Mouse (Mus musculus) frontal cortex, adult 2 months (tissue): ENCODE measurements around the gene Gpr135. TPM values are rescaled to one million over a fixed set of nuclear protein-coding genes. Genes with fewer than 3 reads are reported as not detected.
A peak's percentile ranks its signal among the peaks of the same experiment; 100 is the strongest.

Experiments used
- DNase-seq, 2 experiments: peaks; one replicate each; pipeline ENCODE4 v3.0.0; 2022; ENCODE audit warnings: low spot score in 1 of 2; ENCODE audit errors: extremely low spot score in 1 of 2
- polyA plus RNA-seq: library from polyadenylated mRNA; depleted of rRNA; stranded (reverse); fragments of >200 nt; gene quantifications from 2 replicates; pipeline ENCODE4 v1.2.3, GENCODE M21; 2012; rRNA removed

Gpr135 gene
- 9.2 and 10.6 TPM in 2 replicates for polyA plus RNA-seq

DNA sequence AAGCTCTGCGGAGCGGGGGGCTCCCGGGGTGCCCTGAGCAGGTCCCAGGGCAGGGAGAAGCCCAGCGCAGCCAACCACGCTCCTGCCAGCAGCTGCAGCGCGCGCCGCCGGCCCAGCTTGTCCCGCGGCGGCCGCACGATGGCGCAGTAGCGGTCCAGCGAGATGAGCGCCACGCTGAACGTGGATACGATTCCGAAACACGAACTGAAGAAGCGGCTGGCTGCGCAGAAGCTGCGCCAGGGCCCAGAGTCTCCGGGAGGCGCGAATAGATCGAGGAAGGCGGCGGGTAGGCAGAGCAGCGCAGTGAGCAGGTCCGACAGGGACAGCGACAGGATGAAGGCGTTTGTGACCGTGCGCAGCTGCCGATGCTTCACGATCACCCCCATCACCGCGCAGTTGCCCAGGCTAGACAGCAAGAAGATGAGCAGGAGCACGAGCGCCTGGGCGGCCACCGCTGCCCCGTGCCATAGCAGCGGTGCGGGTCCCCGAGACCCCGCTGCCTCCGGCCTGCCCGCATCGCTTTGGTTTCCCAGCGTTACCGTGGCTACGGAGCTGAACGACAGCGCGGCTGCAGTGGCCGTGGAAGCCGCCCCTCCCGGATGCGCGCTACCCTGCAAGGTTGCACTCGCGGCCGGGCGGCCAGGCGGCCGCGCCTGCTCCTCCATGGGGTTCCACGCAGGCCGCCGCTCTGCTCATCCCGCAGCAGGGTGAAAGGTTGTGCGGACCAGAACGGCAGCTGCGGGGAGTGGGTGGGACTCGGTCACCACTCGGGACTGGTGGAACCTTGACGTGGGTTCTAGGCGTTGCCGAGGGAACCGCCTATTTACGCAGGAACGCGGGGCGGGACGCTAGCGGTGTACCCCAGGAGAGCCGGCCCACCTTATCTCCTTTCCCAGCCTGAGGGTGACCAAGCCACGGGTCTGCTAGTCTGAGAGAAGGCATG, at the start of gene Gpr135:
Gene Gpr135, minus strand, starts transcription at position 799 of the 943 bp plus-strand sequence.
- peak; percentile 72 to 90 for DNase-seq

DNA sequence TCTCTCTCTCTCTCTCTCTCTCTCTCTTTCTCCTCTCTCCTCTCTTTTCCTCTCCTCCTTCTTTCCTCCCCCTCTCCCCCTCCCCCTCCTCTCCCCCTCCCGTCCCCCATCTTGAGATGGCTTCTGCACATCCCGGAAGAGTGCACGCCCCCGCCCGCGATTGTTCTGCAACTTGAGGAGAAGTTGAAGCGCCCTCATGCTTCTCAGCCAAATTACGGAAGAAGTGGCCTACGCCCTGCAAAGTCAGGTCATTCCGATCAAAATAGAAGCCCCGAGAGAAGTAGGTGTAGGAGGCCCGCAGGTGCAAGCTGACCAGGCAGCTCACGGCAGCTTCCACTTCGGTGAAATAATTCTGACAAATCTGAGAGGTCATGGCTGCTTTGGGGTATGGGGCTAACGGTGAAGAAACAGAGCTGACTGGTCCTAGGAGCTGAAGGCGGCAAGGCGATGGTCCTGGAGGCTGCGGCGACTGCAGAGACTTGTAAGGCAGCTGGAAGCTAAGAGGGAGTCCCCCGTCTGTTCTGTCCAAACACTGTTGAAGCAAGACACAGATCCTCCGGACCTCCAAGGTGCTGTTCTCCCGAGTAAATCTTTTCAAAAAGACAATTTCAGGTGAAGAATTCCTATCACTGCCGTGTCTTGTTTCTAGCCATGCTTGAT, 44.9 kb upstream of the Gpr135 start:
- DNase-seq = no peak

DNA sequence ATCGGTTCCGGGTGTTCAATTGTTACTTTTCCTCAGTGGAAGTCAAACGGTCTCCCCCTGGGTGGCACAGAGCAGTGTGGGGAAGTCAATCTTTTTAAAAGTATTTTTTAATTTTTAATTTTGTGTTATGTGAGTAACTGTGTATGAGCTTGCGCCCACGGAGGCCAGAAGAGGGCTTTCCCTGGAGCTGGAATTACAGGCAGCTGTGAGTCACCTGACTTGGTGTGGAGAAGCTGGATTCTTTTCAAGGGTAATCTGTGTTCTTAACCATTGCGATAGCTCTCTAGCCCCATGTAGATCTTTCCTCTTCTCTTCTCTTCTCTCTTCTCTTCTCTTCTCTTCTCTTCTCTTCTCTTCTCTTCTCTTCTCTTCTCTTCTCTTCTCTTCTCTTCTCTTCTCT, 44.2 kb upstream of the Gpr135 start:
- peak in 1 of 2 experiments; percentile 24 for DNase-seq

DNA sequence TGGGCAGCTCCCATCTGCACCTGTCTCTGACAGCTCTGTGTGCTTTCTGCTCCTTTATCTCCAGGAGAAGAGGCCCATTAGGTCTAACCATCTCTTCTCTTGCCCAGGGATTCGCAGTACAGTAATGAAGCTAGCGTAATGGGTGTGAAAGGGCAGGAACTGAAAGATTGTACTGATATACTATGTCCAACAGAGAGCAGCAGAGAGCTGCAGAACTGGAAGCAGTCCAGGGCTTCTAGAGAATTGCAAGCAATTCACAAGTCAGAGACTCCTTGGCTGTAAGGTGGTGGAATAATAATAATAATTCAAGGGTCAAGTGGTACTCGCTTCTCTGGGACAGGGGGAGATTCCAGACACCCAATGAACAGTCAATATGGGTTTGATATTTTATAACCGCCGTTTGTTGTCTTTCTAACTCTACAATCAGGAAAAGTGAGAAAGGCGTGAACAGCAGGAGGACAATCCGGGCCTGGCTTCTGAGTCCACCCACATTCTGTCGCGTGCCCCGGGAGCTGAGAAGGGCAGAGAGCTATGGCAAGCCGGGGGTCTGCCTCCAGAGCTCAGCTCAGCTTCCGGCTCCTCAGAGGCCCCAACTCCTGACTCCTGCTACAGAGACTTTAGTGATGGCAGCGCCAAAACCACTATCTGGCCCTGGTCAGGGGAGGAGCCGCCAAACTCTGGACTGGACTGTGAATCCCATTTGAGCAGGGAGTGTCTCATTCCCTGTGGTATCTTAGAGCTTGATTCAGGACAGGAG, 33.8 kb upstream of the Gpr135 start:
- DNase-seq = peak; percentile 59 to 91

DNA sequence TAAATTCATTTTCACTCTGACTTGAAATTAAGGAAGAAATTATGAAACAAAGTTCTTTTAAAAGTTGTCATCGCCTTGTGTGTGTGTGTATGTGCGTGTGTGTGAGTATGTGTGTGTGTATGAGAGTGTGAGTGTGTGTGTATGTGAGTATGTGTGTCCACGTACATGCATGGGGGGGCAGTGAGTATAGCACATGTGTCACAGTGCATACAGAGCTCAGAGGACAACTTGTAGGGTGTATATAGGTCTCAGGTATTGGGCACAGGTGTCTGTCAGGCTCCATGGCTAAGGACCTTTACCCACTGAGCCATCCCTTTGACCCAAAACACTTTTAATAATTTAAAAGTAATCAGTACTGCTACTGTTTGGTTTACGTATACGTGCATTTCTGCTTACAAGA, 33.1 kb upstream of the Gpr135 start:
- DNase-seq = no peak

DNA sequence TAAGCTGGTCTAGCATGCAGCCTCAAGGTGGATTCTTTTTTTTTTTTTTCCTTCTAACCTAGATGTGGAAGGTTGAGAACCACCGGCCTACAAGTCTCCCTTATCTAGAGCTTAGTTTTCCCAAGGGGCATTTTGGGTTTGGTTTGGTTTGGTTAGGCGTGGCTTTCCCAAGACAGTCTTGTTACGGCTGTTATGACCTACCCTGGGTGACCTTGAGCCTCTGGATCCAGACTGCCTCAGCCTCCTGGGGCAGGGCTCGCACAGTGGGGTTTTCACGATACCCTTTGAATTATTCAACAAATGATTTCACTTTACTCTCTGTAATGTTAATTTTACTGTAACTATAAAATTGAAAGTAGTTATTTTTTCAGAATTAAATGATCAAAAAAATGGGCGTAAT, 31.9 kb upstream of the Gpr135 start:
- no peak for DNase-seq

DNA sequence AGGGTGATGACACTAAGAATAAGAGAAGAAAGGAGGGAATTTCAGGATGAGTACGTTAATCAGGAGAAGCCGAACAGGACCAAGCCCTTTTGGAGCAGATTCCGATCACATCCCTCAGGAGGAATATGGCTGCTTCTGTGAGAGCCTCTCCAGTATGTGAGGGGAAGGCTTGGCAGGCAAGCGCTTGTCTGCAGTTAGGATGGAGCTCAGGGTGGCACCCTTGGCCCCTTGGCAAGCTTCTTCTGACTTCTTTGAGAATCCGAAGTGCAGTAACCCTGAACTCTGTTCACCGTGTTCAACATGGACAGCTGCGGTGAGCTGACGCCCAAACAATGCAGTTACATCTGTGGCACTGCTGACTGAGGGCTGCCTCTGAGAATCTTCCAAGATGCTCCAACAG, 26.0 kb upstream of the Gpr135 start:
- DNase-seq = no peak

DNA sequence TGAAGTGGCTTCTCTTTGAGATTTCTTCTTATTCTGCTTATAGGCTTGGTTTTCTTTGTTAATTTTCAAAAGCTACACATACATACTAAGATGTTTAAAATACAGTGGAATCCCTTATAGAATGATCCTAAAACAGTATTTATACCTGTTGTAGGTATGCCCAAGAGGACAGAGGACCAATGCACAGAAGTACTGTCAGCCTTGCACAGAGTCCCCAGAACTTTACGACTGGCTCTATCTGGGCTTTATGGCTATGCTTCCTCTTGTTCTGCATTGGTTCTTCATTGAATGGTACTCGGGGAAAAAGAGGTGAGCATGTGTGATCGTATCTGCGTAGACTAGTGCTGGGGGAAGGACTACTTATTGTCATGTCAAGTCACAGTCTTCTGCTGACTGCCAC, 18.9 kb upstream of the Gpr135 start:
- no peak for DNase-seq

DNA sequence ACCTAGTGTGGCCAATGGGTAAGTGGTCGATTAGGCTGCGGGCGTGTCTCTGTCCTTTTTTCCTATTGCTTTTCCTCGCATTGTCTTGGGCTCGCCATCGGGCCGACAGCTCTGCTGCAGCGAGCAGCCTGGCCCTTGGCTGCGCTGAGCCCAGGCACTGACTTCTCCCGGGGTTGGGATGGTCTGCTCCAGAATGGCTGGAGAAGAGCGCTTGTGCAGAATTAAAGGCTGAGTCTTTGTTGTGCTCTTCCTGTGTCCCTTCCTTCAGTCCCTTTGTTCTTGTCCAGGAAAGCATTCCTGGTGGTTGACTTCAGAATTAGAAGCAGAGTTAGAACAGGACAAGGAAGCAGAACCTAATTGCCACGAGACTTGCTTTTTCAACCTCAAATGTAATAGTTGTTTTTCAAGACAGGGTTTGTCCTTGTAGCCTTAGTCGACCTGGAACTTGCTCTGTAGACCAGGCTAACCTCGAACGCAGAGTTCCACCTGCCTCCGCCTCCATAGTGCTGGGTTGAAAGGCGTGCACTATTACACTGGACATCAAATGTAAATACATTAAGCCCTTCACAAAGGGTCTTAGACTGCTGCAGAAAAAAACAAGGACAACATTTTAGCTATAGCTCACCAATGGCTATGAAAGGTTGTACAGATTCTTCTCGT, 15.4 kb upstream of the Gpr135 start:
- DNase-seq = no peak

DNA sequence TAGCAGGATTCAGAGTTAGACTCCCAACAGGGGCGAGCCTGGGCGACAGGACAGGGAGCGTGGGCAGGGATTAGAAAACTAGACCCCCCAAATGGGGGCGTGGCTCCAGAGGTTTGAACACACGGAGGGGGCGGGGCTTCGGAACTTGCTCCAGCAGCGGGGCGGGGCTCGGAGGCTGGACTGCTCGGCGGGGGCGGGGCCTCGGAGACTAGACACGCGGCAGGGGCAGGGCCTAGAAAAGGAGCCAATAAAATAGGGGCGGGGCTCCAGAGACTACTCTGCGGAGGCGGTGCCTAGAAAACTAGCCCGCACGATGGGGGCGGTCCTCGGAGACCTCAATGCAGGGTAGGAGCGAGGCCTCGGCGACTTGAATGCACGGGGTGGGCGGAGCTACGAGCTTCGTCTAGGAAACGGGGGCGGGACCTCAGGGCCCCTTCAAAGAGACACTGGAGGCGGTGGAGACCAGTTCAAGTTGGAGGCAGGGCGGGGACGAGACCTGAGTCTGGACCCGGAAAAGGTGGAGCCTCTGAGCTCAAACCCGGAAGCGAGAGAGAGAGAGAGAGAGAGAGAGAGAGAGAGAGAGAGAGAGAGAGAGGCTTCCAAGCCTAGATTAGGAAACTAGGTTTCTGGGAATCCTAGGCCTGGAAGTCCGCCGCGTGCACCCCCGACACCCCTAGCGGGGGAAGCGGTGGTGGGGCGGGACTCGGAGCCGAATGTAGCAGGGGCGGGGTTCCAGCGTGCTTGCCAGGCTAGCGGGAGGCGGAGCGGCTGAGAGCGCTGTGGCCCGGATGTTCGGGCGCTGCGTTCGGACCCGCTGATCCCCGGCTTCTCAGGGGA, 14.6 kb upstream of the Gpr135 start, which contains the start of the genes L3hypdh and Jkamp:
Gene L3hypdh, minus strand, starts transcription at position 111 of the 837 bp plus-strand sequence.
Gene Jkamp, plus strand, starts transcription at position 261 of the 837 bp plus-strand sequence.
- DNase-seq = peak; percentile 99

DNA sequence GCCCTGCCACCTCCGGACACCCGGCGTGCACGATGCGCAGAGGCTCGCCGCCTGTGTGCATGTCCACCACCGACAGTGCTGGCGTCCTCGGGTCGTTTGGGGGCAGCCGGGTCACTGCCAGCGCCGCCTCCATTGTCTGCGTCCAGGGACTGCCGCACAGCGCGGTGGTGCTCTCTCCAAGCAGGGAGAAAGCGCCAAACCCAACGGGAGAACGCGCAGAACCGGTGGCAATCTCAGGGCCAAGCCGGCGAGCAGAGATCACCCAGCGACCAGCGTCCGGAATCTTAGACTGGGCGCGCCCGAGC, 14.1 kb upstream of the Gpr135 start:
- DNase-seq = no peak

DNA sequence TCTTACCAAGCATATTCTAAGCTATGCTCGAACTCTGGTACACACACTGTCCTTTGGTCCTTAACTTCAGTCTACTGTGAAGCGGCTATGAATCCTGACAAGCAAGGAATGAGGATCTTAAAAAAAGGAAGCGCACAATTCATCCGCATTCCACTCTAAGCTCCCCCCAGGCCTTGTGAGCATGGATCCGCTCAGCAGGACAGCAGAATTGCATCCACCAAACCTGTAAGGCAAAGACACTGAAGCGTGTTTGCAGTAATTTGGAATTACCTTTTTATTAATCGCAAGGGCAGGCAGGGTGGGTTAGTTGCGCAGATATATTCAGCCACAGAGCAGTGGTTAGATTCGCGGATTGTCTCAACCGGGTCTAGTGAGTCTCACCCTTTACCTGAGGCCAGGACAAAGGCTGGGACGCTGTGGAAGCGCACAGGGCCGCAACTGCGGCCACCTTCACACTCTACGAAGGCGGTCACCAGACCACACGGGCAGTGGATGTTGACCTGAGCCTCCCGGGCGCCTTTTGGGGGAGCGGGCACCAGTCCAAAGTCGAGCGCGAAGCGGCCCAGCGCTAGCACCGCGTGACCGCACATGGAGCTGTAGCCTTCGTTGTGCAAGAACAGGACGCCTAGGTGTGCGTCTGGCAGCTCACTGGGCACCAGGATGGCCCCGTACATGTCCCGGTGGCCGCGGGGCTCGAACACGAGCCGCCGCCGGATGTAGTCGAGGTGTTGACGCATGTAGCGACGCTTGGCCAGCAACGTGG, 13.5 kb upstream of the Gpr135 start:
- peak in 1 of 2 experiments; percentile 31 for DNase-seq

DNA sequence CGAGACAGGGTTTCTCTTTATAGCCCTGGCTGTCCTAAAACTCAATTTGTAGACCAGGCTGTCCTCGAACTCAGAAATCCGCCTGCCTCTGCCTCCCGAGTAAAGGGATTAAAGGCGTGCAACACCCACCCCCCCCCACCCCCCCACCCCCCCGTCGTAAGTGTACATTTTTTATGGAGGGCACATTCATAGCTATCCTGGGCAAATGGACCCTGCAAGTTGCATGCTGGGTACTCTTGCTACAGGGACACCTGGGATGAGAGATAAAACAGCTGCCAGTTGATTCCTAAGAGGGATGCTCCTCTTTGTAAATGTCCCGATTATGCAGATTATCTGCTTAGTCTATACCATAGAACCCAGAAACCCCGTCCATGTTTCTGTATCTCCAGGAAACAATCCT, 12.3 kb upstream of the Gpr135 start:
- no peak for DNase-seq

DNA sequence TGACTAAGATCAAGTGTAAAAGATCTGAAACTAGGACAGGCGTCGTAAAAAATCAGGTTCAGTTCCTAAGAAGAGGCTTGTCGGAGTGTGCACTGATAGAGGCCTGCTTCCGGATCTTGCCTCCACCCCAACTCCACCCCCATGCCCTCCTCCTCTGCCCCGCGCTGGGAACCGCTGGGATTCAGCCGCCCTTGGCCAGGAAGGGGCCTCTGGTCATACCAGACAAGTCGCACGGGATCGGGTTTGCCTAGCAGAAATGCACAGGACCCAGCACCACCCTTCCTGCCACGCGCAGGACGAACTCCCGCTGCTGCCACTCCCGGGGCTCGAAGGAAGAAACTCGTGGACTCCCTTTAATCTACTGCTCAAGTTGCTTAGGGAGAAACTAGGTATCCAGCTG, 11.4 kb upstream of the Gpr135 start:
- DNase-seq = no peak

DNA sequence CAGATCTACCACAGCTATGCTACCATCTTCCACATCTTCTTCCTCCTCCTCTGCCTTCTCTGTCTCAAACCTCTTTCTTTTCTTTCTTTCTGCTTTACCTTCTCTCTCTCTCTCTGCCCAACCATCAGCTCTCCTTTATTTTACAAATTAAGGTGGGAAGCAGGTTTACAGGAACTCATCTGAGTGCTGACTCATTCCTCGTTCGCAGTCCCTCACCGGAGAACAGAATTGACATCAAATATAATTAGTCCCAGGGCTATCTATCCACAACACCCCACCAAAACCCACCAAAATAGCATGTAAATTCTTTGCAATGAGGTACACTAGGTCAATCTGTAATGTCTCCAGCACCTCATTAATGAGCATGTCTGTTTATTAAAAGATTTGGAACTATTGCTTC, 11.0 kb upstream of the Gpr135 start:
- DNase-seq = no peak

DNA sequence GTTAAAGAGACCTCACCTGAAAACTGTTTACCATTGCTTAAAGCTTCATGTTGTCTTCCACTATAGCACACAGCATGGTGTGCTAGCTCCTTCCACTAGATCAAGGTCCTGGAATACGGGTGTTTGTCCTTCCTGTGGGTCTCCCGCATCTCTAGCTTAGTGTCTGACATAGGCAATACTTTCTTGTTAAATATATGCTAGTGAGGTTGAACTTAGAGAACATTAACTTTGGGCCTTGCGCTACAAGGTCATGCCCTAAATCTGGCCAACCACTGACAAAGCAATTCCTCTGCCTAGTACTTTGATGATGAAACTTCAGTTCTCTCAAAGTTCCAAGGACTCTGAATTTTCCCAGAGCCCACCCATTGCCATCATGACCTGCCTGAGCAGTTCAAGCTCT, 7.3 kb upstream of the Gpr135 start:
- no peak for DNase-seq

DNA sequence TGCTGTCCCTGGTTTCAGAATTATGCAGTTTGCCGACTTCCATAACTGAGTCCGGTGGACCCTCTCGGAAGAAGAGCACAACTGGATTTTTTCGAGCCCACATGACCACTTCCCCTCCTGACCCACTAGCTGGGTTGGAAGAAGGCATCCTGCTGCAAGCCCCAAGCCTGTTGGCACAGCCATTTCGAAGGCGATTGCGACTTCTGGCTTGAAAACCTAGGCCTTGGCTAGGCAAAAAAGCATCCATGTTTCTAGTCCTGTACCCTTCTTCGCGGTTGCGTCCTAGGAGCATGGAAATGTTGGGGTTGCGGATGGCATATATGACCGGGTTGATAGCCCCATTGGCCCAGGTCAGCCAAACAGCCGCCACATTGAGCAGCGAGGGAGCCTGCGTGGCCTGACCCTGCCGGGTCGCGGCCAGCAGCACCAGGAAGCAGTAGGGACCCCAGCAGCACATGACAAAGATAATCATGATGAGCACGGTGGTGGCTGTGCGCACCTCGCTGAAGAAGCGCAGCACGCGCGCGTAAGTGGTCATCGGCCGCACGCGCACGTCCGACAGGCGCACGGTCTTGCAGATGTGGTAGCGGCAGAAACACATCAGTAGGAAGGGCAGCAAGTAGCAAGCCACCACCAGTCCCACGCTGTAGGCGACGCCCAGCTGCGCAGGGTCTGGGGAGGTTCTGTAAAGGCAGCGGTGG, 1.1 kb downstream of the Gpr135 start:
- peak in 1 of 2 experiments; percentile 7 for DNase-seq

DNA sequence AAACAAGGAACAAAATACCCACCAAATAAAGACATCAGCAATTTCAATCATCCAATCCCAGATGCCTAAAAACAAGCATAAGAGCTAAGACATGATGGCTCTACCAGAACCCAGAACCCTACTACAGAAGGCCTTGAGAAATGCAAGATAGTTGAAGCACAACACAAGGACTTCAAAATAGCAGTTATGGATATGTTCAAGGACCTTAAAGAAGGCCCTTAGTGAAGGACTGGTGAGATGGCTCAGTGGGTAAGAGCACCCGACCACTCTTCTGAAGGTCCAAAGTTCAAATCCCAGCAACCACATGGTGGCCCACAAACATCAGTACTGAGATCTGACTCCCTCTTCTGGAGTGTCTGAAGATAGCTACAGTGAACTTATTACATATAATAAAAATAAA, 13.1 kb downstream of the Gpr135 start:
- no peak for DNase-seq
